Mouse (Mus musculus): ENCODE measurements around the gene Eogt. TPM values are rescaled to one million over a fixed set of nuclear protein-coding genes. Genes with fewer than 3 reads are reported as not detected.

Gene Eogt
- total RNA-seq, 2 experiments from 2014 or later, result 23.5 to 27.1 TPM

- peak in 1 of 2 experiments; percentile 63 for DNase-seq (ENCODE audit: extremely low spot score in 1 of 2, low spot score in 1 of 2)
These were observed 42.2 kb downstream of the Eogt start for GRCm38 (mm10) chr6:97106777-97107176.

DNA sequence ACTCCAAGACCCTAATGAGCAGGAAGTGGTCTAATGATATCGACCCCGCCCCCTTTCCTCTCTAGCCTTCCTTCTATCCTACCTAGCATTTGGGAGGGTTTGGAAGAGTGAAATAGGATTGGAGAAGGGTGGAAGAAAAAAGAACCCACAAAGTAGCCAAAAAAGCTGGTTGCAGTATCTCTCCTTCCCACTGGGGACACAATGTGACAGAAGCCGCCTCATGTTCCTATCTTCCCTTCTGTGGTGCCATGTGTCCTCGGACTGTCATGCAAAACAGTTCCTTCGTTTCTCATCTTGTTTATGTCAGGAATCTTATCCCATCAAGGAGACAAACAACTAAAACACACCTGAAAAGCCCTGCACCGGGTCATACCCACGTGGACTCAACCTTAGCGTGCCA is 42.9 kb downstream of the Eogt start:
- DNase-seq (ENCODE audit: extremely low spot score in 1 of 2, low spot score in 1 of 2), result no peak

- no peak for DNase-seq (ENCODE audit: extremely low spot score in 1 of 2, low spot score in 1 of 2)
These were observed 44.6 kb downstream of the Eogt start for GRCm38 (mm10) chr6:97104264-97104852.

DNA sequence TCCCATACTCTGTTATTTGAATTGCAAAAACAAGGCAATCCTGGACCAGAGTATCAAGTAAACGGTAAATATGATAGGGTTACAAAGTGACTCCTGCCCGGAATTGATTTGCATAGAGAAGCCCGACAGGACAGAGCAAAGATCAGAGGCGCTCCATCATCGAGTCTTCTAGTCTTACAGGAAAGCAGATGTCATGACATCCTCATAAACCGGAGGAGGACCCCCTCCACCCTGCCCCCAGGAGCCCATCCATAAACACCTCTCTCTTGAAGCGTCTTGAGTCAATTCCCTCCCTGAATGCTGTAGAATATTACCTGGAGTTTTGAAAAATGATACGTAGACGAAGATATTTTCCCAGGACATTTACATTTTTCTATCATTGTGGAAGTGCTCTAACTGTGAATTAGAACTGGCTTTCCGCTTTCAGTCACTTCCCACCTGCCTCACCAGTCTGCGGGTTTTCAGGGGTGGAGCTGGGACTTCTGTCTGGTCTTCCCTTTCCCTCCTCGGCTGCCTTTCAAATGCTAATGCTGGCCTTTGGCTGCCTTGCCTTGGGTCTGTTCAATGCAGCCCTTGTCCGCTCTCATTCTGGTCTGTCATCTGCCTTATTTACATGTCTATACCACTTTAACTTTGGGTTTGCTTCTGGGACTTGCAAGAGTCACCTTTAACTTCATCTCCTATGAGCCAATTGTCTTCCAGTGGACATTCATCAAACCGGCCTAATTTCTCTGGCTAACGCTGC is 46.9 kb downstream of the Eogt start:
- no peak for DNase-seq (ENCODE audit: extremely low spot score in 1 of 2, low spot score in 1 of 2)

GRCm38 (mm10) chr6:97101190-97101957 is 47.6 kb downstream of the Eogt start:
- no peak for DNase-seq (ENCODE audit: extremely low spot score in 1 of 2, low spot score in 1 of 2)

DNA sequence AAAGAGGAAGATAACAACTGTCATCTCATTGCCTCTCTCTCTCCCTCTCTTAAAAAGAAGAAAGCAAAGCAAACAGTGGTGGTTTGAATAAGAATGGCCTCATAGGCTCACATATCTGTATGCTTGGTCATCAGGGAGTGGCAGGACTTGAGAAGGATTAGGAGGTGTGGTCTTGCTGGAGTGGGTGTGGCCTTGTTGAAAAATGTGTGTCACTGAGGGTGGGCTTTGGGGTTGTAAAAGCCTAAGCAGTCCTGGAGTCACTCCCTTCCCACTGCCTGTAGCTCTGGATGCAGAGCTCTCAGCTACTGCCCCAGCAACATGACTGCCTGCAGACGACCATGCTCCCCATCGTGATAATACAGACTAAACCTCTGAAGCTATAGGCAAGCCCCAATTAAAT is 66.6 kb downstream of the Eogt start:
- DNase-seq (ENCODE audit: extremely low spot score in 1 of 2, low spot score in 1 of 2), result no peak

DNA sequence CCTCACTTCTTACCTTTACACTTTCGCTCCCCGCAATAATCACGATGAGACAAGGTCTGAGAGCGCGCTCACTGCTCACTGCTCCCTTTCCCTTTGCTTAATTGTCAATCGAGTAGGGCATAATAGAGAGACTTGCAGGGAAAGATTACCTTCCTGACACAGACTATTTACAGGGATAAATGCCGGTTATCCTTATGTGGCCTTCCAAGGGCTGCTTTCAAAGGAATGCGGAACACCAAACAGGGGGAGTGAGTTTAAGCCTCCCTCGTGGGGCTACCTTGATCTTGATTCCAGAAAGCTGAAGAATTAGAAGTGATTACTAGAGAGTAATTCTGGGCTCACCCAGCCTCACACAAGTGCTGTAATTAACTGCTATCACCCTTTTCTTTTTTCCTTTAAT is 69.0 kb downstream of the Eogt start:
- DNase-seq (ENCODE audit: extremely low spot score in 1 of 2, low spot score in 1 of 2), result no peak

DNA sequence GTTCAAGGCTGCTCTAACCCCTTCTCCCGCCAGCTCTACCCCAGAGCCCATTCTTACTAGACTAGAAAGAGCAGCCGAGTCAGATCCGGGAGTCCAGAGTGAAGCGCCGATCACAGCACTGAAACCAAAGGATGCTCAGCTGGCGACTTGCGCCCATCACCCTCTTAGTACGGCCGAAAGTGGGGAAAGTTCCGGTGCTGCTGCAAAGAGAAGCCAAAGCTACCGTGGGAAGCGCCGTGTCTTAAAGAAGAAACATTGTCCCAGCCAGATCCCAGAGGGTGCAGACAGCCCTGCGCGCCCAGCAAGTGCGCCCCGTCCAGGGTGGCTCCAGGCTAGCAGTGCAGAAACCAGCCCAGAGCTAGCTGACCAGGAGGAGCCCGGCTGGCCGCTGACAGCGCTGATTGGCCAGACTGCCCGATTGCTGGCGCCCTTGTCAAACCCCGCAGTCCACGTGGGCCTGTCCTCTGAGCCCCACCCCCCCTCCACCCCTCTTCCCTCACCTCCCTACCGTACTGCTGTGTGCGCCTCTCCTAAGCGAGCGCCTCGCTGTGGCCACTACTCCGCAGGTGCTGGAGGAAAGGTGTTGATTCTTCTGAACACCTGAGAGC is 88.8 kb downstream of the Eogt start, which contains the start of gene Fam19a4:
TSS of gene Fam19a4 (minus strand) at position 340 of the 608 bp plus-strand sequence.
- DNase-seq (ENCODE audit: extremely low spot score in 1 of 2, low spot score in 1 of 2), result peak in 1 of 2 experiments; percentile 4

Other genes with a start within 250 kb of the Eogt start
- gene Fam19a4, start 88.8 kb downstream of the Eogt start, total RNA-seq (2021), result under 1 TPM; 0.12 to 0.30 TPM
- 10 to 100 TPM; 52.0 to 53.2 TPM for gene Tmf1, start 29.9 kb upstream of the Eogt start, total RNA-seq (2021)
- gene Uba3, start 56.5 kb upstream of the Eogt start, total RNA-seq (2021), result 10 to 100 TPM; 70.4 to 71.5 TPM
- gene Arl6ip5, start 61.5 kb upstream of the Eogt start, total RNA-seq (2021), result 100 to 1,000 TPM; 180 to 192 TPM
- gene Lmod3, start 103.6 kb upstream of the Eogt start, total RNA-seq (2021), result not detected

Data from layer of hippocampus, postnatal 25 days (tissue).